Mouse (Mus musculus) C2C12 (cell line): ENCODE results near the gene Zfp882. TPM values are rescaled to one million over a fixed set of nuclear protein-coding genes. Genes with fewer than 3 reads are reported as not detected.
"Not testable (repeated sequence)": the region's sequence is repeated elsewhere in the genome, so short reads cannot be mapped to it uniquely, and the experiment has no call there.

Source experiments
- H3K27me3 ChIP-seq: one replicate; pipeline ENCODE4 v1.6.1; 2011; ENCODE audit not compliant: control insufficient read depth, insufficient read depth, insufficient read length
- H3K36me3 ChIP-seq: one replicate; pipeline ENCODE4 v1.6.1; 2011; ENCODE audit not compliant: control insufficient read depth, insufficient read depth
- H3K4me3 ChIP-seq: one replicate; pipeline ENCODE4 v1.5.1; 2011; ENCODE audit warnings: mild to moderate bottlenecking, control low read depth; ENCODE audit not compliant: poor library complexity, insufficient read depth, severe bottlenecking
- H3K79me2 ChIP-seq: one replicate; pipeline ENCODE4 v1.6.1; 2011; ENCODE audit not compliant: control insufficient read depth, insufficient read depth
- H3K79me3 ChIP-seq: one replicate; pipeline ENCODE4 v1.6.1; 2011; ENCODE audit warnings: low read depth, control low read depth
- H3ac ChIP-seq: one replicate; pipeline ENCODE3; 2011; ENCODE audit warnings: low read depth; ENCODE audit not compliant: control insufficient read depth, insufficient read length
- CEBPB ChIP-seq: IDR thresholded peaks from one replicate; pipeline ENCODE4 v1.6.1; 2011; ENCODE audit warnings: low read depth, mild to moderate bottlenecking, control low read depth, moderate library complexity
- CTCF ChIP-seq: IDR thresholded peaks from one replicate; pipeline ENCODE4 v1.5.1; 2011; ENCODE audit not compliant: control insufficient read depth, insufficient read depth, insufficient read length
- FOSL1 ChIP-seq: IDR thresholded peaks from one replicate; pipeline ENCODE4 v1.8.0; 2011; ENCODE audit warnings: mild to moderate bottlenecking, low read length; ENCODE audit not compliant: poor library complexity, insufficient read depth, severe bottlenecking
- MAX ChIP-seq: IDR thresholded peaks from one replicate; pipeline ENCODE4 v1.6.1; 2011; ENCODE audit warnings: mild to moderate bottlenecking, control low read depth
- MYOD1 ChIP-seq: IDR thresholded peaks from one replicate; pipeline ENCODE4 v1.6.1; 2011; ENCODE audit warnings: low read depth; ENCODE audit not compliant: control insufficient read depth, insufficient read length
- MYOG ChIP-seq: IDR thresholded peaks from one replicate; pipeline ENCODE4 v1.6.1; 2011; ENCODE audit not compliant: control insufficient read depth, insufficient read length; ENCODE audit errors: extremely low read depth
- USF1 ChIP-seq: IDR thresholded peaks from one replicate; pipeline ENCODE4 v1.6.1; 2011; ENCODE audit warnings: low read depth, mild to moderate bottlenecking, control low read depth, moderate library complexity
- polyA plus RNA-seq: library from polyadenylated mRNA; unstranded; fragments of >200 nt; fragmentation: generic; extraction: Trizol; gene quantifications from one replicate; pipeline ENCODE4 v1.2.1, GENCODE M21; 2012; ENCODE audit warnings: missing spikeins

Gene Zfp882
- polyA plus RNA-seq, 1 experiment: 0.48 TPM

- Histone ChIP-seq H3ac (no peak overlapping the region), H3K36me3 (peaks cover 14% of the 10 kb centered on the region), H3K4me3 (no peak overlapping the region), H3K27me3 (no peaks in the 10 kb centered on the region), H3K79me2 (peaks cover 54% of the 10 kb centered on the region), H3K79me3 (peaks cover 42% of the 10 kb centered on the region)
- TF ChIP-seq USF1: no peak
- no peak for TF ChIP-seq MAX
- TF ChIP-seq CEBPB: no peak
Observed at GRCm38 (mm10) chr8:71952489-71952888, 44.1 kb downstream of the Zfp882 start.

GRCm38 (mm10) chr8:71952961-71953700, 44.7 kb downstream of the Zfp882 start:
- H3ac ChIP-seq, H3K27me3 ChIP-seq, H3K4me3 ChIP-seq: not testable (repeated sequence)
- H3K36me3 ChIP-seq: peaks cover 14% of the 10 kb centered on the region
- H3K79me2 ChIP-seq: peaks cover 61% of the 10 kb centered on the region
- peaks cover 49% of the 10 kb centered on the region for H3K79me3 ChIP-seq

- Histone ChIP-seq H3K36me3 (peaks cover 14% of the 10 kb centered on the region), H3ac (no peak overlapping the region), H3K79me2 (peaks cover 73% of the 10 kb centered on the region), H3K4me3 (no peak overlapping the region), H3K27me3 (no peaks in the 10 kb centered on the region), H3K79me3 (peaks cover 58% of the 10 kb centered on the region)
- no peak for TF ChIP-seq CTCF
- TF ChIP-seq FOSL1: no peak
Observed at GRCm38 (mm10) chr8:71954666-71955065, 46.3 kb downstream of the Zfp882 start.

- no peak overlapping the region for H3K4me3 ChIP-seq
- no peaks in the 10 kb centered on the region for H3K27me3 ChIP-seq
- H3K79me2 ChIP-seq: peaks cover 71% of the 10 kb centered on the region
- TF ChIP-seq CTCF: no peak
- no peak for TF ChIP-seq FOSL1
- no peak for TF ChIP-seq CEBPB
- TF ChIP-seq MYOD1: no peak
- no peak for TF ChIP-seq MAX
- TF ChIP-seq MYOG: no peak
- H3ac ChIP-seq: no peak overlapping the region
- peaks cover 53% of the 10 kb centered on the region for H3K79me3 ChIP-seq
- peaks cover 28% of the 10 kb centered on the region for H3K36me3 ChIP-seq
Observed at GRCm38 (mm10) chr8:71960483-71960882, 52.1 kb downstream of the Zfp882 start.

- Histone ChIP-seq H3ac (no peak overlapping the region), H3K36me3 (peaks cover 36% of the 10 kb centered on the region), H3K4me3 (no peak overlapping the region), H3K79me2 (peaks cover 58% of the 10 kb centered on the region), H3K79me3 (peaks cover 42% of the 10 kb centered on the region), H3K27me3 (no peaks in the 10 kb centered on the region)
- TF ChIP-seq CTCF (no peak), CEBPB (no peak), USF1 (no peak), MYOD1 (no peak), FOSL1 (no peak), MYOG (no peak), MAX (no peak)
Observed at GRCm38 (mm10) chr8:71961796-71962195, 53.4 kb downstream of the Zfp882 start.

GRCm38 (mm10) chr8:71964051-71964450, 55.6 kb downstream of the Zfp882 start:
- H3K27me3 ChIP-seq: no peaks in the 10 kb centered on the region
- no peak overlapping the region for H3K4me3 ChIP-seq
- H3K36me3 ChIP-seq: peaks cover 56% of the 10 kb centered on the region
- peaks cover 38% of the 10 kb centered on the region for H3K79me2 ChIP-seq
- peaks cover 26% of the 10 kb centered on the region for H3K79me3 ChIP-seq
- no peak for TF ChIP-seq MAX
- no peak for TF ChIP-seq MYOG
- TF ChIP-seq CEBPB: no peak
- no peak for TF ChIP-seq MYOD1
- TF ChIP-seq FOSL1: no peak
- TF ChIP-seq USF1: no peak
- TF ChIP-seq CTCF: no peak
- no peak overlapping the region for H3ac ChIP-seq

- H3K27me3 ChIP-seq: no peaks in the 10 kb centered on the region
- peaks cover 59% of the 10 kb centered on the region for H3K36me3 ChIP-seq
- no peak overlapping the region for H3K4me3 ChIP-seq
- peaks cover 19% of the 10 kb centered on the region for H3K79me3 ChIP-seq
- peaks cover 28% of the 10 kb centered on the region for H3K79me2 ChIP-seq
- TF ChIP-seq MYOD1 (no peak), CTCF (no peak), MAX (no peak), USF1 (no peak), CEBPB (no peak), FOSL1 (no peak), MYOG (no peak)
- no peak overlapping the region for H3ac ChIP-seq
Observed at GRCm38 (mm10) chr8:71965166-71965565, 56.8 kb downstream of the Zfp882 start.
